Mouse (Mus musculus) myocyte (in vitro differentiated cells): ENCODE results near the gene Sox8. TPM values are rescaled to one million over a fixed set of nuclear protein-coding genes. Genes with fewer than 3 reads are reported as not detected.

Source experiments
- H3K27me3 ChIP-seq: one replicate; pipeline ENCODE4 v1.6.1; 2011; ENCODE audit not compliant: control insufficient read depth, insufficient read depth, insufficient read length
- H3K36me3 ChIP-seq: one replicate; pipeline ENCODE4 v1.6.1; 2011; ENCODE audit not compliant: control insufficient read depth, insufficient read depth
- H3K4me2 ChIP-seq: one replicate; pipeline ENCODE4 v1.6.1; 2011; ENCODE audit warnings: low read depth, control low read depth
- H3K4me3 ChIP-seq: one replicate; pipeline ENCODE4 v1.5.1; 2011; ENCODE audit warnings: mild to moderate bottlenecking, control low read depth, moderate library complexity
- H3K79me2 ChIP-seq: one replicate; pipeline ENCODE4 v1.6.1; 2011; ENCODE audit not compliant: control insufficient read depth, insufficient read depth
- H3ac ChIP-seq: one replicate; pipeline ENCODE4 v1.6.1; 2011; ENCODE audit not compliant: control insufficient read depth, insufficient read length
- CEBPB ChIP-seq: IDR thresholded peaks from 2 replicates; pipeline ENCODE4 v1.6.1; 2011; ENCODE audit warnings: mild to moderate bottlenecking, moderate library complexity; ENCODE audit not compliant: poor library complexity, insufficient read depth, severe bottlenecking
- E2F4 ChIP-seq: IDR thresholded peaks from one replicate; pipeline ENCODE4 v1.6.1; 2011; ENCODE audit warnings: mild to moderate bottlenecking, control low read depth, moderate library complexity; ENCODE audit not compliant: insufficient read depth
- MAX ChIP-seq: IDR thresholded peaks from one replicate; pipeline ENCODE4 v1.6.1; 2011; ENCODE audit warnings: low read depth, mild to moderate bottlenecking, control low read depth
- MYOD1 ChIP-seq, 3 experiments: IDR thresholded peaks; one replicate each; pipeline ENCODE4 v1.6.1; 2011; ENCODE audit warnings: control low read depth in 2 of 3, low read depth in 2 of 3, mild to moderate bottlenecking in 2 of 3, moderate library complexity in 1 of 3; ENCODE audit not compliant: insufficient read length in 2 of 3, control insufficient read depth in 1 of 3
- MYOG ChIP-seq, 3 experiments: IDR thresholded peaks; one replicate each; pipeline ENCODE4 v1.6.1; 2011; ENCODE audit warnings: control low read depth in 2 of 3, low read depth in 2 of 3, mild to moderate bottlenecking in 2 of 3; ENCODE audit not compliant: insufficient read length in 2 of 3, control insufficient read depth in 1 of 3, insufficient read depth in 1 of 3
- POLR2A ChIP-seq: IDR thresholded peaks from one replicate; pipeline ENCODE4 v1.6.1; 2011; ENCODE audit warnings: low read depth, mild to moderate bottlenecking, control low read depth, moderate library complexity; ENCODE audit not compliant: insufficient read length
- POLR2AphosphoS2 ChIP-seq: IDR thresholded peaks from one replicate; pipeline ENCODE4 v1.6.1; 2011; ENCODE audit warnings: low read depth, control low read depth; ENCODE audit not compliant: insufficient read length
- REST ChIP-seq: IDR thresholded peaks from one replicate; pipeline ENCODE4 v1.6.1; 2011; ENCODE audit warnings: mild to moderate bottlenecking, control low read depth, moderate library complexity; ENCODE audit not compliant: insufficient read depth, insufficient read length
- SRF ChIP-seq: IDR thresholded peaks from one replicate; pipeline ENCODE4 v1.6.1; 2011; ENCODE audit warnings: low read depth; ENCODE audit not compliant: control insufficient read depth, insufficient read length
- TCF12 ChIP-seq: IDR thresholded peaks from one replicate; pipeline ENCODE4 v1.6.1; 2011; ENCODE audit warnings: mild to moderate bottlenecking, control low read depth; ENCODE audit not compliant: poor library complexity, insufficient read depth, severe bottlenecking
- TCF3 ChIP-seq: IDR thresholded peaks from one replicate; pipeline ENCODE4 v1.6.1; 2011; ENCODE audit warnings: low read depth, control low read depth; ENCODE audit not compliant: insufficient read length
- USF1 ChIP-seq: IDR thresholded peaks from one replicate; pipeline ENCODE4 v1.6.1; 2011; ENCODE audit warnings: low read depth, mild to moderate bottlenecking, control low read depth, moderate library complexity
- polyA plus RNA-seq: library from polyadenylated mRNA; unstranded; fragments of >200 nt; fragmentation: generic; extraction: Trizol; gene quantifications from one replicate; pipeline ENCODE4 v1.2.1, GENCODE M21; 2012; ENCODE audit warnings: missing spikeins

Sox8 gene
- polyA plus RNA-seq, 1 experiment, result 14.3 TPM

GRCm38 (mm10) chr17:25582076-25582475 lies 11.6 kb upstream of the Sox8 start:
- Histone ChIP-seq H3ac (no peak overlapping the region), H3K36me3 (peaks cover 13% of the 10 kb centered on the region), H3K4me2 (no peak overlapping the region), H3K27me3 (no peaks in the 10 kb centered on the region), H3K79me2 (no peaks in the 10 kb centered on the region), H3K4me3 (no peak overlapping the region)
- TF ChIP-seq POLR2A (no peak), POLR2AphosphoS2 (no peak), E2F4 (no peak), SRF (no peak), MYOD1 (IDR thresholded peaks at IDR 0.05; ENCODE audit: control insufficient read depth in 1 of 3, insufficient read length in 2 of 3, low read depth in 2 of 3) (no peak), TCF3 (no peak), CEBPB (no peak), TCF12 (no peak)

- Histone ChIP-seq H3K4me3 (peak overlapping the region; percentile 64), H3K27me3 (no peaks in the 10 kb centered on the region), H3ac (peak overlapping the region; percentile 24), H3K4me2 (peak overlapping the region; percentile 80), H3K36me3 (no peaks in the 10 kb centered on the region), H3K79me2 (no peaks in the 10 kb centered on the region)
- TF ChIP-seq POLR2AphosphoS2, result no peak
- no peak for TF ChIP-seq MYOG (IDR thresholded peaks at IDR 0.05; ENCODE audit: control insufficient read depth in 1 of 3, insufficient read depth in 1 of 3, insufficient read length in 2 of 3, low read depth in 2 of 3)
- TF ChIP-seq CEBPB, result no peak
These were observed 9.0 kb upstream of the Sox8 start for GRCm38 (mm10) chr17:25579332-25580047.

- H3K4me3 ChIP-seq, result peak within 1 kb of the TSS; percentile 64
- H3ac ChIP-seq, result peak within 1 kb of the TSS; percentile 24
- TF ChIP-seq TCF3 (no peak), POLR2AphosphoS2 (peak; percentile 93), MYOG (IDR thresholded peaks at IDR 0.05; ENCODE audit: control insufficient read depth in 1 of 3, insufficient read depth in 1 of 3, insufficient read length in 2 of 3, low read depth in 2 of 3) (peak in 1 of 3 experiments; percentile 21), CEBPB (no peak), POLR2A (peak; percentile 85), MYOD1 (IDR thresholded peaks at IDR 0.05; ENCODE audit: control insufficient read depth in 1 of 3, insufficient read length in 2 of 3, low read depth in 2 of 3) (peak in 1 of 3 experiments; percentile 15), SRF (peak; percentile 35), E2F4 (no peak), MAX (no peak)
- peak within 1 kb of the TSS; percentile 81 for H3K4me2 ChIP-seq
- H3K27me3 ChIP-seq, result no peaks in the 10 kb centered on the region
- H3K36me3 ChIP-seq, result no peaks in the 10 kb centered on the region
- no peaks in the 10 kb centered on the region for H3K79me2 ChIP-seq
These were observed 8.4 kb upstream of the Sox8 start, which contains the start of gene Lmf1 for GRCm38 (mm10) chr17:25578920-25579319. Gene Lmf1 (plus strand): TSS chr17:25579085.

- H3K4me3 ChIP-seq, result no peak overlapping the region
- no peak overlapping the region for H3ac ChIP-seq
- no peak for TF ChIP-seq MAX
- TF ChIP-seq TCF12, result no peak
- no peak for TF ChIP-seq TCF3
- TF ChIP-seq POLR2A, result no peak
- TF ChIP-seq POLR2AphosphoS2, result no peak
- TF ChIP-seq REST, result no peak
- TF ChIP-seq E2F4, result no peak
- no peak for TF ChIP-seq CEBPB
- TF ChIP-seq USF1, result no peak
- no peak for TF ChIP-seq MYOD1 (IDR thresholded peaks at IDR 0.05; ENCODE audit: control insufficient read depth in 1 of 3, insufficient read length in 2 of 3, low read depth in 2 of 3)
- TF ChIP-seq MYOG (IDR thresholded peaks at IDR 0.05; ENCODE audit: control insufficient read depth in 1 of 3, insufficient read depth in 1 of 3, insufficient read length in 2 of 3, low read depth in 2 of 3), result no peak
- no peak for TF ChIP-seq SRF
- H3K79me2 ChIP-seq, result no peaks in the 10 kb centered on the region
- H3K4me2 ChIP-seq, result no peak overlapping the region
- no peaks in the 10 kb centered on the region for H3K27me3 ChIP-seq
- no peaks in the 10 kb centered on the region for H3K36me3 ChIP-seq
These were observed 7.2 kb upstream of the Sox8 start for GRCm38 (mm10) chr17:25577702-25578101.

- Histone ChIP-seq H3K4me3 (no peak overlapping the region), H3K79me2 (no peaks in the 10 kb centered on the region), H3ac (no peak overlapping the region), H3K4me2 (no peak overlapping the region), H3K36me3 (no peaks in the 10 kb centered on the region), H3K27me3 (no peaks in the 10 kb centered on the region)
- no peak for TF ChIP-seq REST
- no peak for TF ChIP-seq USF1
- no peak for TF ChIP-seq POLR2A
- no peak for TF ChIP-seq E2F4
- TF ChIP-seq TCF12, result no peak
- TF ChIP-seq MAX, result no peak
These were observed 6.8 kb upstream of the Sox8 start for GRCm38 (mm10) chr17:25577263-25577662.
